Mouse (Mus musculus) layer of hippocampus, adult 9-11 months (tissue): ENCODE data around the gene Slc10a7.
"Not testable (repeated sequence)": the region's sequence is repeated elsewhere in the genome, so short reads cannot be mapped to it uniquely, and the experiment has no call there.

Experiments
- DNase-seq: peaks from one replicate; pipeline ENCODE4 v3.0.0; 2022

Slc10a7 gene

GRCm38 (mm10) chr8:78670241-78670640 is 161.1 kb downstream of the Slc10a7 start:
- no peak for DNase-seq

- no peak for DNase-seq
These were observed 169.5 kb downstream of the Slc10a7 start for GRCm38 (mm10) chr8:78678541-78679219.

- DNase-seq: no peak
These were observed 181.6 kb downstream of the Slc10a7 start for GRCm38 (mm10) chr8:78690795-78691194.

GRCm38 (mm10) chr8:78698331-78698741 is 189.2 kb downstream of the Slc10a7 start:
- DNase-seq: peak; percentile 78

GRCm38 (mm10) chr8:78703068-78703820 is 194.1 kb downstream of the Slc10a7 start:
- no peak for DNase-seq

- DNase-seq: no peak
These were observed 196.8 kb downstream of the Slc10a7 start for GRCm38 (mm10) chr8:78705980-78706379.

- no peak for DNase-seq
These were observed 200.9 kb downstream of the Slc10a7 start for GRCm38 (mm10) chr8:78709948-78710644.

GRCm38 (mm10) chr8:78710961-78711360 is 201.8 kb downstream of the Slc10a7 start:
- no peak for DNase-seq

GRCm38 (mm10) chr8:78714880-78715279 is 205.7 kb downstream of the Slc10a7 start:
- DNase-seq: no peak

- no peak for DNase-seq
These were observed 207.4 kb downstream of the Slc10a7 start for GRCm38 (mm10) chr8:78716546-78716945.

- DNase-seq: not testable (repeated sequence)
These were observed 208.0 kb downstream of the Slc10a7 start for GRCm38 (mm10) chr8:78717191-78717590.

GRCm38 (mm10) chr8:78719279-78720040 is 210.3 kb downstream of the Slc10a7 start:
- no peak for DNase-seq

- no peak for DNase-seq
These were observed 210.9 kb downstream of the Slc10a7 start for GRCm38 (mm10) chr8:78720041-78720414.

- DNase-seq: peak; percentile 52
These were observed 212.4 kb downstream of the Slc10a7 start for GRCm38 (mm10) chr8:78721576-78721975.

GRCm38 (mm10) chr8:78722201-78722600 is 213.1 kb downstream of the Slc10a7 start:
- DNase-seq: no peak

GRCm38 (mm10) chr8:78724832-78725231 is 215.7 kb downstream of the Slc10a7 start:
- DNase-seq: no peak

GRCm38 (mm10) chr8:78728240-78728639 is 219.1 kb downstream of the Slc10a7 start:
- no peak for DNase-seq

- DNase-seq: no peak
These were observed 223.3 kb downstream of the Slc10a7 start for GRCm38 (mm10) chr8:78732410-78732809.

- DNase-seq: peak; percentile 43
These were observed 223.9 kb downstream of the Slc10a7 start for GRCm38 (mm10) chr8:78732995-78733512.

GRCm38 (mm10) chr8:78734721-78735517 is 225.8 kb downstream of the Slc10a7 start:
- no peak for DNase-seq

GRCm38 (mm10) chr8:78738304-78738703 is 229.2 kb downstream of the Slc10a7 start:
- DNase-seq: no peak

GRCm38 (mm10) chr8:78740936-78741335 is 231.8 kb downstream of the Slc10a7 start:
- peak; percentile 38 for DNase-seq
